Mouse (Mus musculus): ENCODE measurements around the gene Olfr292. TPM values are rescaled to one million over a fixed set of nuclear protein-coding genes. Genes with fewer than 3 reads are reported as not detected.

The Olfr292 gene
- polyA plus RNA-seq (2021; fragmentation: Nextera tagmentation): not detected in 2 replicates
- long read RNA-seq, experiment 1: 0 reads
- long read RNA-seq, experiment 2: 0 reads

GRCm38 (mm10) chr7:86688030-86688429 lies at the start of gene Olfr292:
TSS of gene Olfr292 (plus strand) at chr7:86688330.

GRCm38 (mm10) chr7:86648761-86649160 lies 39.4 kb upstream of the Olfr292 start, which contains the start of gene Olfr293:
TSS of gene Olfr293 (plus strand) at chr7:86649061.

Other genes starting within 250 kb of the Olfr292 start
- not detected in 2 replicates for gene Olfr299, start 228.4 kb upstream of the Olfr292 start, polyA plus RNA-seq (2021; fragmentation: Nextera tagmentation)
- gene Olfr298, start 195.8 kb upstream of the Olfr292 start, polyA plus RNA-seq (2021; fragmentation: Nextera tagmentation): not detected in 2 replicates
- gene Olfr297, start 168.4 kb upstream of the Olfr292 start, polyA plus RNA-seq (2021; fragmentation: Nextera tagmentation): not detected in 2 replicates
- gene Olfr295, start 104.5 kb upstream of the Olfr292 start, polyA plus RNA-seq (2021; fragmentation: Nextera tagmentation): not detected in 2 replicates
- not detected in 2 replicates for gene Olfr294, start 71.7 kb upstream of the Olfr292 start, polyA plus RNA-seq (2021; fragmentation: Nextera tagmentation)
- gene Olfr293, start 39.3 kb upstream of the Olfr292 start, polyA plus RNA-seq (2021; fragmentation: Nextera tagmentation): not detected in 2 replicates
- 3.3 and 3.7 TPM in 2 replicates for gene Folh1, start 87.6 kb downstream of the Olfr292 start, polyA plus RNA-seq (2021; fragmentation: Nextera tagmentation)
- gene Vmn2r77, start 106.7 kb downstream of the Olfr292 start, polyA plus RNA-seq (2021; fragmentation: Nextera tagmentation): not detected in 2 replicates
- gene Vmn2r78, start 226.8 kb downstream of the Olfr292 start, polyA plus RNA-seq (2021; fragmentation: Nextera tagmentation): not detected in 2 replicates